Mouse (Mus musculus) spleen, adult 2 months (tissue): ENCODE data around the gene Lect2.

Source experiments
- CTCF ChIP-seq: fragments of 200-500 bp; IDR thresholded peaks from 2 replicates; pipeline ENCODE4 v1.5.1; 2011; ENCODE audit warnings: mild to moderate bottlenecking, inconsistent platforms; ENCODE audit not compliant: insufficient read depth, insufficient read length, insufficient replicate concordance; ENCODE audit errors: extremely low read depth
- POLR2A ChIP-seq: fragments of 200-500 bp; IDR thresholded peaks from 2 replicates; pipeline ENCODE4 v1.6.1; 2011; ENCODE audit warnings: low read depth, low read length, inconsistent platforms

- TF ChIP-seq CTCF = no peak
- TF ChIP-seq POLR2A = no peak
Measured at GRCm38 (mm10) chr13:56591939-56592338, 43.6 kb upstream of the Lect2 start.
